Mouse (Mus musculus) right cerebral cortex, postnatal 14 days (tissue): ENCODE measurements at regions not wholly inside any gene's neighbourhood (a gene's known extent, or its start where the extent isn't known, plus 50 kb on each side); places are given as distances from the start of the nearest gene placed in this dataset.

Experiments
- DNase-seq: peaks from one replicate; pipeline ENCODE4 v3.0.0; 2022

GRCm38 (mm10) chr14:97440326-97440725, 729.2 kb downstream of the Dach1 start:
- no peak for DNase-seq

GRCm38 (mm10) chr14:97435453-97436233, 733.9 kb downstream of the Dach1 start:
- no peak for DNase-seq

- DNase-seq, result no peak
Observed at GRCm38 (mm10) chr14:97431221-97431620, 738.3 kb downstream of the Dach1 start.

- no peak for DNase-seq
Observed at GRCm38 (mm10) chr14:97403176-97403795, 766.3 kb downstream of the Dach1 start.

GRCm38 (mm10) chr14:97396385-97396784, 773.2 kb downstream of the Dach1 start:
- DNase-seq, result no peak

GRCm38 (mm10) chr14:97395750-97396377, 773.7 kb downstream of the Dach1 start:
- no peak for DNase-seq

GRCm38 (mm10) chr14:97389005-97389404, 780.6 kb downstream of the Dach1 start:
- no peak for DNase-seq

GRCm38 (mm10) chr14:97380131-97380530, 789.4 kb downstream of the Dach1 start:
- DNase-seq, result no peak

GRCm38 (mm10) chr14:97356915-97357314, 812.6 kb downstream of the Dach1 start:
- DNase-seq, result no peak

- DNase-seq, result no peak
Observed at GRCm38 (mm10) chr14:97347970-97348369, 821.6 kb downstream of the Dach1 start.

GRCm38 (mm10) chr14:97331388-97331787, 812.5 kb upstream of the Klhl1 start:
- no peak for DNase-seq

GRCm38 (mm10) chr14:97329979-97330378, 811.1 kb upstream of the Klhl1 start:
- DNase-seq, result no peak

- no peak for DNase-seq
Observed at GRCm38 (mm10) chr14:97293109-97293508, 774.2 kb upstream of the Klhl1 start.

- no peak for DNase-seq
Observed at GRCm38 (mm10) chr14:97287447-97287846, 768.5 kb upstream of the Klhl1 start.

GRCm38 (mm10) chr14:97258461-97258860, 739.6 kb upstream of the Klhl1 start:
- DNase-seq, result no peak
